Mouse (Mus musculus) gastrocnemius, adult 2 months (tissue): Measurements from ENCODE around the gene Lhx4. TPM values are rescaled to one million over a fixed set of nuclear protein-coding genes. Genes with fewer than 3 reads are reported as not detected.

Experiments used
- DNase-seq: peaks from one replicate; pipeline ENCODE4 v3.0.0; 2022
- H3K27ac ChIP-seq: fragments of 200-600 bp; 2 replicates; pipeline ENCODE4 v1.8.1; 2022; ENCODE audit warnings: mild to moderate bottlenecking
- H3K4me3 ChIP-seq: fragments of 200-600 bp; 2 replicates; pipeline ENCODE4 v1.8.1; 2022; ENCODE audit warnings: mild to moderate bottlenecking, moderate library complexity
- CTCF ChIP-seq: fragments of 200-600 bp; IDR thresholded peaks from 2 replicates; pipeline ENCODE4 v1.8.1; 2022; ENCODE audit warnings: antibody characterized with exemption, mild to moderate bottlenecking, moderate library complexity
- intact Hi-C: fragments of 180-260 bp; cut with DNase I; formaldehyde crosslinking; loops from one replicate; pipeline ENCODE4 v1.15.1; 2025
- total RNA-seq, 2 experiments: library from RNA; stranded (reverse); gene quantifications; 2 replicates each; pipeline ENCODE4 v1.2.3; 2021

The Lhx4 gene
- total RNA-seq, 2 experiments from 2014 or later, result not detected

- H3K27ac ChIP-seq, result no peak overlapping the region
- intact Hi-C loops, result no loop called here
- no peak for TF ChIP-seq CTCF
Observed at GRCm38 (mm10) chr1:155681116-155681799, 70.2 kb downstream of the Lhx4 start.

GRCm38 (mm10) chr1:155675570-155675969, 75.9 kb downstream of the Lhx4 start:
- TF ChIP-seq CTCF, result no peak
- Histone ChIP-seq H3K27ac (no peak overlapping the region), H3K4me3 (no peak overlapping the region)
- DNase-seq, result no peak
- intact Hi-C loops, result no loop called here

More at GRCm38 (mm10) chr1:155681116-155681799, 70.2 kb downstream of the Lhx4 start:
- no peak for DNase-seq
- no peak overlapping the region for H3K4me3 ChIP-seq

GRCm38 (mm10) chr1:155663994-155664393, 87.5 kb downstream of the Lhx4 start:
- no peak overlapping the region for H3K4me3 ChIP-seq
- no peak for DNase-seq
- intact Hi-C loops, result no loop called here
- no peak for TF ChIP-seq CTCF
- no peak overlapping the region for H3K27ac ChIP-seq

GRCm38 (mm10) chr1:155656321-155656720, 95.2 kb downstream of the Lhx4 start:
- no peak for TF ChIP-seq CTCF
- H3K4me3 ChIP-seq, result no peak overlapping the region
- intact Hi-C loops, result no loop called here
- no peak for DNase-seq
- no peak overlapping the region for H3K27ac ChIP-seq

GRCm38 (mm10) chr1:155654961-155655360, 96.5 kb downstream of the Lhx4 start:
- intact Hi-C loops, result no loop called here
- DNase-seq, result no peak
- Histone ChIP-seq H3K27ac (no peak overlapping the region), H3K4me3 (no peak overlapping the region)
- TF ChIP-seq CTCF, result no peak

GRCm38 (mm10) chr1:155650121-155650846, 101.2 kb downstream of the Lhx4 start:
- no peak overlapping the region for H3K27ac ChIP-seq
- DNase-seq, result no peak
- no peak overlapping the region for H3K4me3 ChIP-seq
- no peak for TF ChIP-seq CTCF
- intact Hi-C loops, result no loop called here

Other genes with a start within 250 kb of the Lhx4 start
- 10 to 100 TPM; 54.4 to 65.2 TPM for gene Acbd6, start 193.6 kb downstream of the Lhx4 start, total RNA-seq
- gene Qsox1, start 61.2 kb upstream of the Lhx4 start, total RNA-seq, result 10 to 100 TPM; 21.7 to 22.0 TPM
- 10 to 100 TPM; 39.6 to 41.6 TPM for gene Cep350, start 221.6 kb upstream of the Lhx4 start, total RNA-seq